Mouse (Mus musculus) R1 (cell line): ENCODE measurements at regions not wholly inside any gene's neighbourhood (a gene's known extent, or its start where the extent isn't known, plus 50 kb on each side); places are given as distances from the start of the nearest gene placed in this dataset.
"Not testable (repeated sequence)": the region's sequence is repeated elsewhere in the genome, so short reads cannot be mapped to it uniquely, and the experiment has no call there.

Experiments
- DNase-seq: peaks from one replicate; pipeline ENCODE4 v3.0.0-alpha.2; 2018; ENCODE audit warnings: low read depth, low spot score

DNA sequence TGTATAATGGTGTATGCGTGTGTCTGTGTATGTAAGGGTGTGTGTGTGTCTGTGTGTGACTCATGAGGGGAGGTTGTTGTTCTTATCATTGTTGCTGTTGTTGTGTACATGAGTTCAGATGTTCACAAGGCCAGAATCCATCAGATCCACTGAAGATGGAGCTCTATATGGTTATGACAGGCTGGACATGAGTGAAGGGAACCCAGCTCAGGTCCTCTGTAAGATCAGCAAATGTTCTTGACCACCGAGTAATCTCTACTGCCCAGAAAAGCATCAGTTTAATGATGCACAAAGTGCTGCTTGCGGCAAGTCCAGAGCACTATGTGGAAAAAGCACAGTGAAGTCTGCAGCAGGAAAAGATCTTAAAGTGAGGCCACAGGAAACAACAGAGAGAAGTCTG is 77.5 kb downstream of the Gm15319 start:
- peak; percentile 10 for DNase-seq

DNA sequence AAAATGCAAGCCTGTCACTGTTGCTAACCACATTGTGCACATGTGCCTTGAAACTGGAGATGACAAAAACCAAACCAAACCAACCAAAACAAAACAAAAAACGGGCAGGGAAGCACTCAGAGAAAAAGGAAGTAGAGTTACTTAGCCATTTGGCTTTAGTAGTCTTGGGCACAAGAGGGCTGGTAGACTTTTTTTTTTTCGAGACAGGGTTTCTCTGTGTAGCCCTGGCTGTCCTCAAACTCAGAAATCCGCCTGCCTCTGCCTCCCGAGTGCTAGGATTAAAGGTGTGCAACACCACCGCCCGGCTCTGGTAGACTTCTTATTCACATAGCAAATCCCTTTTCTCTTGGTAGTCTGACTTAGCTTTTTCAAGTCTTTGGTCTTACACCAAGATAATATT is 78.2 kb downstream of the Gm15319 start:
- DNase-seq: not testable (repeated sequence)

DNA sequence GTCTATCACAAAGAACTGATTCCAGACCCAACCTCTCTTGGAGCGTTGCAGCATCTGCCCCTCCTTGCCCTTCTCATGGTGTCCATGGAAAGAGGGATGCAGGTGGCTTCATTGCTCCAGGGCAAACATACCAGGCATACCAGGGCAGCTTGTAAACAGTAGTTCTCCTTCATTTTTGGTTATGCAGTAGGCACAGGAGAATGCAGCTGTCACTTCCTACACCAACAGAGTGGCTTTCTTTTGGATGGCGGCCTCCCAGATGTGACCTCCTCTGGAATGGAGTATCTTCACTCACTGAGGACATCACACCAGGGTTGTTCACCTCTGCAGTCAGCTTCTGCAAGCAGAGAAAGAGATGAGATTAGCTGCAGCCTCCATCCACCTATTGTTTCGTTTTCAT is 79.9 kb downstream of the Gm15319 start:
- DNase-seq: not testable (repeated sequence)

DNA sequence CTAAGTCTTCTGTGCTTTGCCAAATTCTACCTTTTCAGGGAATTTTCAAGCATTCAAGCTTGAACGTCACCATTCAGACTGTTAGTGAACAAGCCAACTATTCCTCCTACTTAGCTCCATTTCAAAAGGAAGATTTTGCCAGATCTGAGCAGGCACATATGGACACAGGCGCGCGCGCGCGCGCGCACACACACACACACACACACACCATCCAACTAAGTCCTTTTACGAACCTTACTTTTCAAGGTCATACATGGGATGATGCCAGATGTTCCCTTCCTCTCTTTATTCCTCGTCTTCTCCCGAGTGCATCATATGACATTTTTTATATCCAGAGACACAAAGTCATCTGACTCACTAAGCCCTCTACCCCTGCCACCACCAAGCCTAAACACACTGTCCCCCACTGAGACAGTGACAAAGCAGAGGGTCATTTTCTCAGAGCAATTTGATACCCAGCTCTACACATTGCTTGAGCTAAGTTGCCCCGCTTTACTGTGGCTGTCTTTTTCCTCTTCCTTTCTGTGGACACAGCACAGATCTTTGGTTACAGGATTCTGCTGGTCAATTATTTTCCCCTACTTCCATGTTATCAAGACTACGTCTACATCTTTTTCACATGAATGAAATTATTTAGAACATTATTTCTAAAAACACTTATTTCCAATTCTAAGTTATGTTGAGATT is 81.7 kb downstream of the Gm15319 start:
- DNase-seq: not testable (repeated sequence)

DNA sequence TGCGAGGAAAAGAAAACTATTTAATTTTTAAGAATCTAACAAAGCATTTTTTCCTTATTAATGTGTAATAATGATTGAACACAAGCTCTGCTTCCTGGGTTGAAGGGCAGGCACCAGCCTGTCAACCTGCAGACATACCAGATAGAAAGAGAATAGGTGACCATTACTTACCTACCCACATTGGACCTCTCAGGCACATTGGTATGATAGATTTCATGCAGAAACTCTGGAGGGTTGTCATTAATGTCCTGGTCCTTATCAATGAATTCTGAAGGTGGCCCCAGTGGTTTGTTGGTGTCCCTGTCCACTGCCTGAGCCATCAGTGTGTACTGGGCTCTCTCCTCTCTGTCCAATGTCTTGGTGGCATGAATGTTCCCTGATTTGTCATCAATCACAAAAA is 85.3 kb downstream of the Gm15319 start:
- DNase-seq: not testable (repeated sequence)

DNA sequence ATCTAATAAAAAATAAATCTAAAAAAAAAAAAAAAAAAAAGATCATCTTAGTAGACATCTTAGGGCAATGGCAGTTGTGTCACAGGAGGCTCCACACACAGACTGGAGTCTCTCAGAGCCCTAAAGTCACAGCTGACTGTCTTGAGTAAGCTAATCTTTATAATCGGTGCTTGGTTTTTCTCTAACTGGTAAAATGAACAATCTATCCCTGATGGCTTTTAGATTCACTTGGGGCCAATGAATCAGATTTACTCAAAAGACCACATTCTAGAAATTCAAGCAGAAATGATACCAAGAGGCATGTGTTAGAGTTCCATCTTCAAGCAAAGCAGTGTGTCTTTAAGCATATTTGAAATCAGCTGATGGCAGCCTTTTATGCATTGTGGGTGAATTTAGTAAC is 86.3 kb downstream of the Gm15319 start:
- not testable (repeated sequence) for DNase-seq

DNA sequence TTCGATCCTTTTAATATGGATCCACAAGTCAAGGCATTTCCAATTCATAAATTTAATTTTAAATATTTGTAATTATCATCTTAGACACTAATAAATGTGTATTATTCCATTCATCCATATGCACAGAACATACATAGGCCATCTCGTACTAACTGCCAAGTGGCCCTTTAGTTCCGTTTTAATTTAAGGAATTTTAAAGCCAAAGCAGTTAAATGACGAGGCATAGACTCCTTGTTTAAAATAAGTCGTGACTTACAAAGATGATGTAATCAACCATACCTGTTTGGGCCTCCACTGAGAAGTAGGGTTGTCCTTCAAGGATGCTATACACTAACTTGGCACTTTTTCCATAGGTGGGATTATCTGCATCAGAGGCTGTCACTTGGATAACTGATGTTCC is 89.2 kb downstream of the Gm15319 start:
- not testable (repeated sequence) for DNase-seq

DNA sequence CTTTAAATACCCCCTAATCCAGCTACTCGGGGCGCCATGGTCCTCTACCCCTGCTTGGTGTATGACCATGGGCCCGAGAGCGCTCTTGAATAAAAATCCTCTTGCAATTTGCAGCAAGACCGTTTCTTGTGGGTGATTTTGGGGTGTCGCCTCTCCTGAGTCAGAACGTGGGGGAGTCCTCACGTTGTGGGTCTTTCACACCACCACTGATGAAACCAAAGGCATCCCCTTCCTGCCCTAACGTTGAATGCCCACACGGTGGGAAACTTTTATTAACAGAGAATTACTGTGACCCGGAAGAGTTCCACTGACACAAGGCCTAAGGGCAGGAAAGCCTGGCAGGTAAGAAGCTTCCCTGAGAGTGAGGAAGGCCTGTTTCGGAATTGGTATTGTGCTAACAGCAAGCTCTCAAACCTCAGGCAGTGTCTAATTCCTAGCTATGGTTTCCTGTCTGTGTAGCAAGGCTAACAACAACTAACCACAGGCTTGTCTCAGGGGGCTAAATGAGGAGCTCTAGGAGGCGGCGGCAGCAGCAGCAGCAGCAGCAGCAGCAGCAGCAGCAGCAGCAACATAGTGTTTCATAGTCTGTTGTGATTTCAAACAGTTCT is 95.4 kb downstream of the Gm15319 start:
- not testable (repeated sequence) for DNase-seq

DNA sequence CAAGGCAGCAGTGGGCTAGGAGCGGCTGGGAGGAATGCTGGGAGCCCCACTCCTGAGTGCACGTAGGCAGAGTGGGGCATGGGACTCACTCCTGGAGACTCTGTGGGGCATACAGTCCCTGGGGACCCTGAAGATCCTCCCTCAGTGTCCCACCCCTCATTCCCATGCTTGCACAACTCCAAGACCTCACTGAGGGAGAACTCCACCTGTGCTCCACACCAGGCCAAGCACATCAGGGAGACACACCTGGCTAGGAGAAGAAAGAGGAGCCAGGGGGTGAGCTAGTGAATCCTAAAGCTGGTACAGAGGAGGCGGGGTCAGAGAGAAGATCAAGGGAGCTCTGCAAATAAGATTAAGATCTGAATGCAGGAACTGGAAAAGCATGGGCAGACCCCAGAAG is 96.2 kb downstream of the Gm15319 start:
- DNase-seq: not testable (repeated sequence)

DNA sequence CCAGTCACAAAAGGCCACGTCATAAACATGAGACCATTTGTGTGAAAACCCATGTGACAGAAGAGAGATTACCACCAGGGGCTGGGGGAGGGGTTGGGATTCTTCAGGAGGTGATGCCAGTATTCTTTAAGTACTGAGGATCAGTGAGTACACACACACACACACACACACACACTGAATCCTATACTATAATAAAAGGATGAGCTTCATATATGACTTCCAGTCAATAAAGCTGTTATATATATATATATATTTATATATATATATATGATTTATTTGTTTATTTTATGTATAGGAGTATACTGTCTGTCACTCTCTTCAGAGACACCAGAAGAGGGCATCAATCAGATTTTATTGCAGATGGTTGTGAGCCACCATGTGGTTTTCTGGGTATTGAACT is 98.4 kb downstream of the Gm15319 start:
- DNase-seq: not testable (repeated sequence)

DNA sequence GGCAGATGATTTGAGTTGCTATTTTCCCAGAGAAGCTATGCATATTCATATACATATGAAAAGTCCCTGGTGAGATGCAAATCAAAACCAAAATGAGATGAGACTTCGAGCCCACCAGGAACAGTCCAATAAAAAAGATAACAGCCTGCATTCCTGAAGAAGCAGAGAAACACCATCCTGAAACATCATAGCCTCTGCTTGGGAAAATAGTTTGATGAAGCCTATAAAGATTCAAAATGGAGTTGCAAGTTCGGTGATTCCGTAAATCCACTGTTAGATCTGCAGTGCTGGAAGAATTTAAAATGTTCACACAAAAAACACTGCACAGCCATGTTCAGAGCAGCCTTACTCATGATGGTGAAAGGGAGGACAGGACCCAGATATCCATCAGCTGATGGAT is 98.9 kb downstream of the Gm15319 start:
- DNase-seq: not testable (repeated sequence)

DNA sequence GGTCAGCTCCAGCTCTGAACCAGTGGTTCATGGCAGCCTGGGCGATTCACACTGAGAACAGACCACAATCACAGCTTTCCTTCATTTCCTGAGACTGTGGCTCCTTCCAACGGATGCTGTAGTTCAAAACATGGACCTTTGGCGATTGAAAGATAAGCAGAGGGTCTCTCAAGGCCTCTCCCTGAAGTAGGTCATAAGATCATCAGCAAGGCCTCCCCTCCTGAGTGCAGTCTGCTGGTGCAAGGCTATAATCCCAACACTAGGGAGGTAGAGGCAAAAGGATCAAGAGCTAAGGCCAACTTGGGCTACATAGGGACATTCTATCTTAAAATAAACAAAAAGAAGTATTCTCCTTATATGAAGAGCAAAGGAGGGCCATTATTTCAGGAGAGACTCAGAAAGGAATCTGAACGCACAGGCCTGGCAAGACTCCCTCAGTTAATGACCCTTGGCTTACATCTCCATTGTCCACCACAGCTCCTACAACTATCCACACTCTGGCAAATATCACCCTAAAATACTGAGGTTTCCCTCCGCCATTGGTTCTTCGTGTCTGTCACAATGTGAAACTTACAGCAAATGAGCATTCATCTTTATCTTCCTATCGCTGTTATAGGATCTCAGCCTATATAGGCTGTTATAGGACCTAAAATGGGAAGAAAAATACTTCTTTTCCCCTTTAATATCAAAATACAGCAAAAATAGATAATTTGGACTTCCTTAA is 100.0 kb downstream of the Gm15319 start:
- not testable (repeated sequence) for DNase-seq

DNA sequence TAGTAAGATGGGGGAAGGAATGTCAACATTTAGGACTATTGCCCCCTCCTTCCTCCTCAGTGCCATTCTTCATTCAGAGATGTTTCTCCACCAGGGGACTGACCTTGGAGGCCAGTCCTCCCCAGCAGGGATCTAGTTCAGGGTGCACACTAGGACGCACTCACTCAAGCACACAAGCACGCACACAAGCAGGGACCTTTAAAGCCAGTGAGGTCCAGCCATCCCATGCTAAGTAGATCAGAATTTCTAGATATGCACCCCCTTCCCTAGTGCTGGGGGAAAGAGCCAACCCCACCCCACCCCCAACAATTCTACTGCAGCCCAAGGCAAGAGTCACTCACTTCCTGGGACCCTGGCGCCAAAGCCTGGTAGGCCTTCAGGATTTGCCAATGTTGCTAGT is 100.8 kb downstream of the Gm15319 start:
- not testable (repeated sequence) for DNase-seq

DNA sequence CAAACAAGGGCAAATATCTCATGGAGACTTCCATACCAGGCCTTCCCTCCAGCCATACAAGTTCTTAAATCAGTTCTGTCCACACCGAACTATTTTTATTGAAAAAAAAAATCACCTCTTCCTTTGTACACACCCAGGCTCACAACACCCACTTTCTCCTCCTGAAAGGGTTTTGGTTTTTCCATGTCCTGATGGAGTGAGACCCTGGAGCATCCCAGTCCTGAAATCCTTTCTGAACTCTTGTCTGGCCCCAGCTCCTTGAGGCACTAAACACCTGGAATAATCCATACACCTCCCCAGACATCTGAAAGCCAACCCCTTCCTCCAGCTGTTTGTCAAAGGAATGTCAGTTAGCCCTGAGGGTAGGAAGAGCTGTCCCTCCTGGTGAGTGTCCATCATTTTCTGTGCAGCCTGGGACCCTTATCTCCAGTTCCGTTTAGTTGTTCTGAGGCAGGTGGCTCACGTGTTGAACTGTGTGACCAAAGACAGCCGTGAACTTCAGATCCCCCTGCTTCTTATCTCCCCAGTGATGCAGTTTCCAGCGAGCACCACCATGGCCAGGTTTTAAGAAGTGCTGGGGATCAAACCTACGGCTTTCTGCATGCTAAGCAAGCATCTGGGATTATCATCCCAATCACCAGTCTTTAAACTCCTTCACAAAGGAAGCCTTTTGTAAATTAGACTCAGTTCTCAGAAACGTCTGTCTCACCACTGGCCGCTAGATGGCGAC is 101.4 kb downstream of the Gm15319 start:
- DNase-seq: not testable (repeated sequence)

DNA sequence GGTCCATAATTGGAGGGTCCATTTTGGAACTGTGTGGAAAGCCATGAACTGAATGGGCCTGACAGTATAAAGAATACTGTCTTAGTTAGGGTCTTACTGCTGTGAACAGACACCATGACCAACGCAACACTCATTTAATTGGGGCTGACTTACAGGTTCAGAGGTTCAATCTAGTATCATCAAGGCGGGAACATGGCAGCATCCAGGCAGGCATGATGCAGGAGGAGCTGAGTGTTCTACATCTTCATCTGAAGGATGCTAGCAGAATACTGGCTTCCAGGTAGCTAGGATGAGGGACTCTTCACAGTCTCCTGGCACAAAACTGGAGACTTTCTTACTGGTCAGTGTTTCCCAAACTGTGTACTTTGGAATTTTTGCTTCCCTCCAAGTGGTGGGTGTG is 102.0 kb downstream of the Gm15319 start:
- not testable (repeated sequence) for DNase-seq

DNA sequence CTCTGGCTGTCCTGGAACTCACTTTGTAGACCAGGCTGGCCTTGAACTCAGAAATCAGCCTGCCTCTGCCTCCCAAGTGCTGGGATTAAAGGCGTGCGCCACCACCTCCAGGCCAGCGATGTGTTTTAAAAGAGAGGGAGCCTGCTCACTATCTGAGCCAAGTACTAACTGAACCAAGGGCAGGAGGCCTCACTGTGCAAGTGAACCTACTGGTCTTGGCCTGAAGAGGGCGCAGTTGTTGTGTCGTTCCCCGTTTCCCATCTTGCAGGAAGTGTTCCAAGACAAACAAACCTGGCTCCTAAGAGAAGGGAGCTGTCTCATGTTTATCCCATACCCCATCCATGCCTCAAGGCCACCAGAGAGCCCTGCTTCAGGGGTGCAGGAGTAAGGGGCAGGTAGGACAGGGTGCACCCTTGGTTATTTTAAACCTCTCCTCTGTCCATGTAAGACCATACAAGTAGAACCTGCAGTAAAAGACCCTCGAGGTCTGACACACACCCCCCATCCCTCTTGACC is 102.8 kb downstream of the Gm15319 start:
- not testable (repeated sequence) for DNase-seq

DNA sequence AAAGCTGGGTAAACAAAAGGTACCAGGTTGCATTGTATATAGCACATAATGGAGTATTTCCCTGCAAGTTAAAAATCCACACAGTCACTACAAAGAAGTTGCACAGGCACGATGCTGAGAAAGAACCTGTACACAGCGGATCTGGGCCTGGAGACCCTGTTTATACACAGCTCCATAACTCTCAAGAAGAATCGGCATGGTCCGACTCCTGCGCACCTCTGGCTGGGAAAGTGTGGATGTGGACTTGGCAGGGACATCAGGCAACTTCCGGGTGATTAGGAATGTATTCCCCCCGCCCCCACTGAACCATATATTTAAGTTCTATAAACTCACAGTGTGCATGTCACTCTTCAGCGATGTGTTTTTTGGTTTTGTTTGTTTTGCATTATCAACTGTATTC is 103.3 kb downstream of the Gm15319 start:
- not testable (repeated sequence) for DNase-seq
